Mouse (Mus musculus) hindbrain, postnatal 0 days (tissue): ENCODE measurements at regions not wholly inside any gene's neighbourhood (a gene's known extent, or its start where the extent isn't known, plus 50 kb on each side); places are given as distances from the start of the nearest gene placed in this dataset.

Source experiments
- ATAC-seq: fragments of 200-750 bp; cut with Nextera tagmentation; 2 replicates; pipeline ENCODE4 v1.8.0; 2017; ENCODE audit warnings: mild to moderate bottlenecking, moderate TSS enrichment, moderate library complexity
- DNase-seq: peaks from one replicate; pipeline ENCODE4 v3.0.0-alpha.2; 2015; ENCODE audit warnings: low spot score
- H3K27ac ChIP-seq: fragments of 300-500 bp; sonication (generic); 2 replicates; pipeline ENCODE4 v1.5.1; 2014; ENCODE audit warnings: mild to moderate bottlenecking
- H3K27me3 ChIP-seq: fragments of 300-500 bp; sonication (generic); 2 replicates; pipeline ENCODE4 v1.6.1; 2014; ENCODE audit warnings: low read length, mixed read lengths; ENCODE audit not compliant: insufficient read depth
- H3K36me3 ChIP-seq: fragments of 300-500 bp; sonication (generic); 2 replicates; pipeline ENCODE4 v1.6.1; 2014; ENCODE audit warnings: low read length, mixed read lengths; ENCODE audit not compliant: insufficient read depth
- H3K4me1 ChIP-seq: fragments of 300-500 bp; sonication (generic); 2 replicates; pipeline ENCODE4 v1.6.1; 2014; ENCODE audit warnings: antibody characterized with exemption, low read length, mixed read lengths; ENCODE audit not compliant: insufficient read depth
- H3K4me2 ChIP-seq: fragments of 300-500 bp; sonication (generic); 2 replicates; pipeline ENCODE4 v1.6.1; 2014; ENCODE audit warnings: low read depth, mild to moderate bottlenecking, low read length, moderate library complexity, mixed read lengths
- H3K4me3 ChIP-seq: fragments of 300-500 bp; sonication (generic); 2 replicates; pipeline ENCODE4 v1.5.1; 2014; ENCODE audit warnings: low read length
- H3K9ac ChIP-seq: fragments of 300-500 bp; sonication (generic); replicated peaks from 2 replicates; pipeline ENCODE4 v1.6.1; 2014; ENCODE audit warnings: mild to moderate bottlenecking, low read length, moderate library complexity, mixed read lengths
- H3K9me3 ChIP-seq: fragments of 300-500 bp; sonication (generic); 2 replicates; pipeline ENCODE4 v1.6.1; 2016; ENCODE audit warnings: low read length, mixed read lengths
- CTCF ChIP-seq: IDR thresholded peaks from 2 replicates; pipeline ENCODE4 v1.5.1; 2016; ENCODE audit warnings: antibody characterized with exemption, control low read depth, low read depth
- WGBS: fragments of 180-500 bp; shearing (Covaris S2); extraction: QIAGEN DNeasy Blood & Tissue Kit; methylation state at CpG from one replicate; pipeline ENCODE4 v1.1.7; 2014; 5-methylcytosine and 5-hydroxymethylcytosine counted together

GRCm38 (mm10) chr10:113440818-113441217, 512.0 kb upstream of the Atxn7l3b start:
- Histone ChIP-seq H3K27ac (no peak overlapping the region), H3K4me1 (no peaks in the 10 kb centered on the region), H3K36me3 (no peaks in the 10 kb centered on the region), H3K9ac (no peak overlapping the region), H3K4me2 (no peak overlapping the region), H3K4me3 (no peak overlapping the region), H3K9me3 (no peaks in the 10 kb centered on the region), H3K27me3 (no peaks in the 10 kb centered on the region)
- DNase-seq (no peak), ATAC-seq (no peak)
- 95% methylated on average over 1 of the region's 1 CpGs for WGBS
- TF ChIP-seq CTCF, result no peak

GRCm38 (mm10) chr10:113431155-113431554, 502.4 kb upstream of the Atxn7l3b start:
- ATAC-seq, result no peak
- Histone ChIP-seq H3K9ac (no peak overlapping the region), H3K27ac (no peak overlapping the region), H3K4me1 (no peaks in the 10 kb centered on the region), H3K27me3 (no peaks in the 10 kb centered on the region), H3K4me2 (no peak overlapping the region), H3K36me3 (no peaks in the 10 kb centered on the region), H3K4me3 (no peak overlapping the region), H3K9me3 (no peaks in the 10 kb centered on the region)
- 85% methylated on average over 5 of the region's 5 CpGs for WGBS
- TF ChIP-seq CTCF, result no peak
- DNase-seq, result no peak

- no peaks in the 10 kb centered on the region for H3K9me3 ChIP-seq
Observed at GRCm38 (mm10) chr10:113411250-113411813, 482.5 kb upstream of the Atxn7l3b start.

GRCm38 (mm10) chr10:113390579-113390978, 461.8 kb upstream of the Atxn7l3b start:
- H3K4me3 ChIP-seq, result no peak overlapping the region
- no peak overlapping the region for H3K4me2 ChIP-seq
- DNase-seq (no peak), ATAC-seq (no peak)
- H3K9ac ChIP-seq, result no peak overlapping the region
- H3K4me1 ChIP-seq, result no peaks in the 10 kb centered on the region
- WGBS, result 93% methylated on average over 3 of the region's 3 CpGs
- no peaks in the 10 kb centered on the region for H3K27me3 ChIP-seq
- H3K9me3 ChIP-seq, result no peaks in the 10 kb centered on the region
- H3K36me3 ChIP-seq, result no peaks in the 10 kb centered on the region
- TF ChIP-seq CTCF, result no peak
- H3K27ac ChIP-seq, result no peak overlapping the region

More at GRCm38 (mm10) chr10:113411250-113411813, 482.5 kb upstream of the Atxn7l3b start:
- 70% methylated on average over 2 of the region's 2 CpGs for WGBS
- Histone ChIP-seq H3K9ac (no peak overlapping the region), H3K4me3 (no peak overlapping the region), H3K4me2 (no peak overlapping the region), H3K27ac (no peak overlapping the region), H3K36me3 (no peaks in the 10 kb centered on the region), H3K27me3 (no peaks in the 10 kb centered on the region), H3K4me1 (no peaks in the 10 kb centered on the region)
- no peak for ATAC-seq
- peak; percentile 21; the same call in 1 of the 2 replicates for TF ChIP-seq CTCF
- DNase-seq, result peak; percentile 36

GRCm38 (mm10) chr10:113369232-113369631, 440.4 kb upstream of the Atxn7l3b start:
- H3K4me2 ChIP-seq, result no peak overlapping the region
- H3K9me3 ChIP-seq, result no peaks in the 10 kb centered on the region
- H3K36me3 ChIP-seq, result no peaks in the 10 kb centered on the region
- DNase-seq (no peak), ATAC-seq (no peak)
- no peaks in the 10 kb centered on the region for H3K4me1 ChIP-seq
- TF ChIP-seq CTCF, result no peak
- no peak overlapping the region for H3K4me3 ChIP-seq
- 91% methylated on average over 6 of the region's 6 CpGs for WGBS
- no peaks in the 10 kb centered on the region for H3K27me3 ChIP-seq
- no peak overlapping the region for H3K9ac ChIP-seq
- H3K27ac ChIP-seq, result no peak overlapping the region

- Histone ChIP-seq H3K4me1 (no peaks in the 10 kb centered on the region), H3K4me2 (no peak overlapping the region), H3K9ac (no peak overlapping the region), H3K27ac (no peak overlapping the region), H3K9me3 (no peaks in the 10 kb centered on the region), H3K36me3 (no peaks in the 10 kb centered on the region), H3K27me3 (no peaks in the 10 kb centered on the region), H3K4me3 (no peak overlapping the region)
- ATAC-seq (no peak), DNase-seq (no peak)
- no peak for TF ChIP-seq CTCF
- 67% methylated on average over 2 of the region's 2 CpGs for WGBS
Observed at GRCm38 (mm10) chr10:113346199-113346598, 417.4 kb upstream of the Atxn7l3b start.
